13 mouse cellular contexts compared by ENCODE assay signal in genomic region chr10:67372569-67373161, GRCm38 (mm10).
DNase-seq lines count a peak whose midpoint lies in the region; ATAC-seq and TF ChIP-seq lines count a peak whose summit lies in the region.
"Had no signal": no experiment of that assay in that cellular context is flagged by ENCODE, and none has a peak within 500 bp of the region (broad histone marks: within the 10 kb centered on the region; RNA-seq: fewer than 3 reads in every experiment).

No protein-coding gene starts in this region.

- TF ChIP-seq CTCF in lung, postnatal 0 days (IDR thresholded peaks at IDR 0.05) = no peak

- peak overlapping the region; percentile 35; the same call in 1 of the 2 replicates for H3K4me2 ChIP-seq in heart, embryonic 12.5 days
- no peak overlapping the region for H3K4me2 ChIP-seq in lung, postnatal 0 days (replicated peaks; ENCODE audit: low read depth, low read length)
- H3K4me2 ChIP-seq: liver, embryonic 11.5 days had no signal

- H3K9me3 ChIP-seq in heart, embryonic 12.5 days (replicated peaks) = no peaks in the 10 kb centered on the region
- H3K9me3 ChIP-seq in lung, postnatal 0 days (ENCODE audit: low read length) = no peaks in the 10 kb centered on the region
- H3K9me3 ChIP-seq: G1E had no signal

- no peaks in the 10 kb centered on the region for H3K27me3 ChIP-seq in heart, embryonic 12.5 days (replicated peaks)
- no peaks in the 10 kb centered on the region for H3K27me3 ChIP-seq in lung, postnatal 0 days (replicated peaks; ENCODE audit: insufficient read depth, low read length)

- H3K4me3 ChIP-seq in heart, embryonic 12.5 days = no peak overlapping the region
- H3K4me3 ChIP-seq in lung, postnatal 0 days (ENCODE audit: low read depth, low read length) = no peak overlapping the region

- DNase-seq in heart, postnatal 36 days = no peak
- DNase-seq in lung, postnatal 0 days (ENCODE audit: low spot score) = peak; percentile 27
- DNase-seq in lung, postnatal 25 days (ENCODE audit: low spot score) = no peak
- DNase-seq in kidney, adult 18-20 months = peak; percentile 47
- DNase-seq in kidney, postnatal 36 days = peak; percentile 52 to 58
- no peak for DNase-seq in left cerebral cortex, postnatal 25 days (ENCODE audit: low spot score in 2 of 2)
- DNase-seq in layer of hippocampus, adult 11-12 months (ENCODE audit: low spot score) = no peak
- DNase-seq: cerebellum, adult 11-12 months; heart, adult 18-20 months; thymus, postnatal 4 days had no signal

- 22% methylated on average over 13 of the region's 13 CpGs for WGBS in heart, embryonic 12.5 days
- WGBS in lung, postnatal 0 days = 7% methylated on average over 13 of the region's 13 CpGs

- no peak overlapping the region for H3K9ac ChIP-seq in heart, embryonic 12.5 days
- no peak overlapping the region for H3K9ac ChIP-seq in lung, postnatal 0 days (replicated peaks; ENCODE audit: low read depth)

- no peaks in the 10 kb centered on the region for H3K36me3 ChIP-seq in heart, embryonic 12.5 days
- no peaks in the 10 kb centered on the region for H3K36me3 ChIP-seq in lung, postnatal 0 days (ENCODE audit: insufficient read depth, low read length)

- intact Hi-C loops in heart, postnatal 36 days (cut with DNase I) = no loop called here
- intact Hi-C loops in left cerebral cortex, postnatal 25 days (cut with DNase I) = no loop called here

- no peak for TF ChIP-seq EP300 in lung, postnatal 0 days (IDR thresholded peaks at IDR 0.05)

- no peak overlapping the region for H3K27ac ChIP-seq in heart, embryonic 12.5 days (ENCODE audit: poor library complexity, severe bottlenecking)
- H3K27ac ChIP-seq in lung, postnatal 0 days (ENCODE audit: low read length) = no peak overlapping the region

- no peak for ATAC-seq in heart, embryonic 12.5 days (ENCODE audit: insufficient number of reproducible peaks, low FRiP score)
- ATAC-seq in lung, postnatal 0 days = no peak; the same call in 1 of the 2 replicates

- H3K4me1 ChIP-seq in heart, embryonic 12.5 days (replicated peaks) = 0 out of 2 replicates have a peak, but pooled peaks cover 1% of the 10 kb centered on the region
- H3K4me1 ChIP-seq in lung, postnatal 0 days (ENCODE audit: insufficient read depth, low read depth, low read length) = no peaks in the 10 kb centered on the region

Comparison
In these comparisons a context has a peak if more than half of its experiments do, and no peak if none do; other contexts are left out.
1. DNase-seq: peak in lung, postnatal 0 days (single experiment), kidney, adult 18-20 months (single experiment) and kidney, postnatal 36 days (2 of 2); none in heart, postnatal 36 days (0 of 2), lung, postnatal 25 days (single experiment), left cerebral cortex, postnatal 25 days (0 of 2) and layer of hippocampus, adult 11-12 months (single experiment).